Mouse (Mus musculus) spleen, postnatal 14 days (tissue): ENCODE results near the gene Ugt2b1.
"Not testable (repeated sequence)": the region's sequence is repeated elsewhere in the genome, so short reads cannot be mapped to it uniquely, and the experiment has no call there.

Source experiments
- DNase-seq, 2 experiments: peaks; one replicate each; pipeline ENCODE4 v3.0.0; 2021 to 2022; ENCODE audit warnings: low spot score in 2 of 2

Ugt2b1 gene

DNA sequence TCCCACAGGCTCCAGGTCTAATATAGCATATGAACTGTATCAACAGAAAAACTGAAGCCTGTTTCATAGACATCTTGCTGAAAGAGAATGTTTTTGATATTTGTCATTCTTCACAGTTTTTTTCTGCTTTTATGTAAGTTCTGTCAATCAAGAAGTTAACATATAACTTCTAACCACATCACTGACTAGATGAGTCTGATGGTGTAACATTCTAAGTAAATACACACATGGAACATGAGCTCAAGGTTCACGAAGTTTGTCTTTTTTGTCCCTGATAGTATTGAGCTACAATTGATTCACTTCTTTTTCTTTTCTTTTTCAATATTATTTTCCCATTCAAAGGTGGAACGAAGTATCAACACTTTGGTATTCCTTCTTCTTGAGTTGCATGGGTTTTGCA, at the start of gene Ugt2b1:
Gene Ugt2b1 (minus strand): TSS at position 105 of the 400 bp plus-strand sequence.
- no peak for DNase-seq

DNA sequence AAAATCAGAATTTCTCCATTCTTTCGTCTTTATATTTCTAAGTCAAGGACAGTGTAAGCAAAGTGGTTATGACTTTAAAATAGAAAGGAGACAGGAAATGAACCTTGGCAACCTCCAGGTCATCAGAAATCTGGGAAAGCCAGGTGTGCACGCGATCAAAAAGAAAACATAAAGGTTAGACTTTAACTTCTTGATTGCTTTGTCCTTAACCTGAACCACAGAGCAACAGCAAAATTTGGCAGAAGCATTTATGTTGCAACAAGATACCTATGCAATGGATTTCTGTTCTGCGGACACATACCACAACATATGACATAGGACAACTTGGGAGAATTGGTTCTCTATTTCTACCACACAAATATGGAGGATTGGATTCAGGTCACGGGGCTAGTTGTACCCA, 40.9 kb upstream of the Ugt2b1 start:
- DNase-seq, result not testable (repeated sequence)

DNA sequence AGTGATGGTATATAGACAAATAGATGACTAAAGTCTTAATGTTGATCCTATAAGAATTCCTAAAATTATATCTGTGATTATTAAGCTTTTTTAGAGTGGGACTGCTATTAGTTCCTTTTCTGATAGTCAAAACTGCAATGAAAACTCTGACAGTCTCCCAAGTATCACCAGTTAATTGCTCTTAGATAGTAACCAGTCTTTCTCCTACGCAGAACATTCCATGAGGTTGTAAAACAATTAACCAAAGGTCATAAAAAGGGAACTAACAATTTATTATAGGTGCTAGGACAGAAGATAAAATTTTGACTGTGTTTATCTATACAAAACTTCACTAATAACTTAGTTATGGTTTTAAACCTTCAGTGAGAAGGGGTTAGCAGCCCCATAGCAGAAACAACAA, 36.5 kb upstream of the Ugt2b1 start:
- not testable (repeated sequence) for DNase-seq

DNA sequence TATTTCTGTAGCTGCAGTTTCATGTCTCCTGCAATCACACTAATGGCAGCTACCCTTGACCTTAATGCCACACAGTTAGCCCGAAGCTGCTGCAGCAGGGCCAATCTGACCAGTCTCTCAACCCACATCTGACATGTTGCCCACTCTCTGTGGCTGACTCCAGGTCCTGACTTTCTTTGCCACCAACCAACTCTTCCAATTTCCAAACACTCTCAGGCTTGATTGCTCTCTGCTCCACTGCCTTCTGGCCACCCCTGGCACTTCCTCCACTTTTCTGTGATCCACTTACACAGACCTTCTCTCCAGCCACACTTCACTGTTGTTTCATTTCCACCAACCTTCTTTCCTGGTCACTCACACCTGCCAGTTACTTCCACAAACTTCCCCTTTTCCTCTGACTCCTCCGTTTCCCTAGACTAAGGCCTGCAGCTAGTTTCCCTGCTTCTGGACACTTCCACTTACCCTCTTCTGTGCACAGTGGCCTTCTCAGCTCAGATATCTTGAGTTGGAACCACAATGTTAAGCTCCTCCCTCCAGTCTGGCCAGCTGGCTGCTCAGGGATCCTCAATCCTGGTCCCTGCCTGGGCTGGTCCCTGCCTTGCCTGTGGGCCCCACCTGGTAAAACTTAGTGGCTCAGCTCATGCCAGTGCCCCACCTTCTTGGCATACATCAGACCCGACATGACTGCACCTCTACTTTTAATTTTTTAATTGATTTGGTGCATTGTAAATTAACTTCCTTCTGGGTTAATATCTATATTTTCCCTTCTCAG, 35.4 kb upstream of the Ugt2b1 start:
- DNase-seq, result no peak

DNA sequence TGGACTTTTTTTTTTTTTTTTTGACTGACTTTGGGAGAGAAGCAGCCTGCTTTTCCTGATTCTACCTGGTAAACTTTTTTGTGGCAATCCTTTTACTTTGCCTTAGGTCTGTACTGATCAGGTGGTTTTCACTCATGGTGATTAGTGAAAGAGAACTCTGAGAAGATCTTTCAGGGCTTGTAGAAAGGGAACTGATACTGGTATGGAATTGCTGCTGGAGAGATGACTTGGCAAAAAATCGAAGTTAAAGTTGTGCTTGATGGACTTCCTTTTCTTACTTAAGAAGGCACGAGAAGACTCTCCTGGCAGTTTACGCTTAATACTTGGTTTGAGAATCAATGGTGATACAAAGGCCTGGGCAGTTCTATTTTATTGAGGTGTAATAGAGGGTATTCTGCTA, 34.2 kb upstream of the Ugt2b1 start:
- no peak for DNase-seq

DNA sequence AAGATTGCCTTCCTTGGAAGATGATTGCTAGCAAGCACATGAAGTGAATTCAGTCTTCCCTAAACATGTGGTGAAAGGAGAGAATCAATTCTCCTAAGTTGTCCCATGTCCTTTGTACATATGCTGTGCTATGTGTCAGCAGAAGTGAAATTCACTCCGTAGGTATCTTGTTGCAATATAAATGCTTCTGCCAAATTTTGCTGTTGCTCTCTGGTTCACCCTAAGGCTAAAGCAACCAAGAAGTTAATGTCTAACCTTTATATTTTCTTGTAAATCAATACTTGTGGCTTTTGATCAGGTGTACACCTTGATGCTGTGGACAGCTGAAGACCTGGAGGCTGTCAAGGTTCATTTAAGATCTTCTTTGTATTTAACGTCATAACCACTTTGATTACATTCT, 15.8 kb upstream of the Ugt2b1 start:
- no peak for DNase-seq

DNA sequence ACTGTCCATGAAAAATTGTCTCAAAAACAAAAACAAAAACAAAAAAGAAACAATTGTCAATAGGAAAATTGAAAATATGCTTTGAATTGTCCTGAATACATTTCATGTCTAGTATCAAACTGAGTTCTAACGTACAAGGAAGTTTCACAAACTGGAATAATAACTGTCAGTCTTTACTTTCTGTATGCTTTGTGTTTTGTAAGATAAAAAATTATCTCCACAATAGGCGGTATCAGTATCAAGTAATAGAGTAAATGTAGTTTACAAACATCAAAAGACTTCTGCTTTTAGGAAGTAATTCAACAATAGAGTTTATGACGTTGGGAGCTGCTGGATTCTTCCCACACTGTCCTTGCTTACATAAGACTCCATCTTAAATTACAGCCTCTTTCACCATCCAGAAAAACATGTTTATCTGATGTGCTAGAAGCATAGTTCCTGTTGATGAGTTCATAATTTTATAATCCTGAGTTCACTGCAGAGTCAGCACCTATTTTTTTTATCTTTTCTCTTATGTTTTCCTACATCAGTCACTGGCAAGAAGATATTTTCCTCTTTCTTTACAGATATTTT, 5.6 kb downstream of the Ugt2b1 start:
- no peak for DNase-seq

DNA sequence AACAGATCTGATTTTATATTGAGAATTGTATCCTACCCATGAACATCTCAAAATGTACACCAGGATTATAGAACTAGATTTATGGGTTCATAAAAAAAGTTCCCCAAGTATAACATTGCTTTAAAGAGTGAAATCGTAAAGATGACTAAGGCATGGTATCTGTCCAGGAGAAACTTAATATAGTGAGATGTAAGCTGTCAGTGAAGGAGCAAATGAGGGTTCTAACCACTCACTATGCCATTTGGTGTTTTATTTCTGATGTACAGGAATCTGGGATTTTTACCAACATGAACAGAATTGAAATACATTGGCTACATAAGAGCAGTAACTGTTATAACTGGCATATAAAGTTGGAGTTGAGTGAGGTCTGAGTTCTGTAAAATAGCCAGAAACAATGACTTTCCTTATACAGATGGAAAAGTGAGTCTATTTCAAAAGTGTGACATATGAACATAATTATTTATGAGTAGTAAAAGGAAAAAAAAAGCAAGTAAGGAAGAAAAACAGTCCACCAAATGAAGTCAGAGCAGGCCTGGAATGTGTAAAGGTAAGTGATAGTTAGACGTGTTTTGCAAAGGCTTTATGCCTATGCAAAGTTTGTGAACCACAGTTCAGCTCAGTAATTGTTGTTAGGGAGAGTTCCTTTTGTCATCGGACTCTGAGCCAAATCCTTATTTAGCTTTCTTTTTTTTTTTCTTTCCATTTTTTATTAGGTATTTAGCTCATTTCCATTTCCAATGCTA, 14.8 kb downstream of the Ugt2b1 start:
- no peak for DNase-seq

DNA sequence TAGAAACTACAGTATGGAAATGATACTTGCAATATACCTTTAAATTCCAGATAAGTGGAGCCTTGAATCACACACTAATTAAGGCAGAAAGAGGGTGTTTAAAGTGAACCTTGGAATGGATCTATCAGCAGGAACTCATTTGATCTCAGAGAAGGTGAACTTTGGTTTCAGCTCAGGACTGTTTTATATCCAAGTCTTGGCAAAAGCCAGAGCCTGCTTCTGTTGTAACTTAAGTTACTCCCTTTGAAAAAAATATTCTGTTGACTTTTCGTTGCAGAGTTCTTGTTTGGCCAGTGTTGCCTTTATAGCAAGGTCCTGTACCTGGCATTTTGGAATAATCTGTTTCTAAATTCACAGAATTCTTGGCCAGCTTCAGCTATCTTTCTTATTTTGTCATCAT, 15.6 kb downstream of the Ugt2b1 start:
- no peak for DNase-seq

DNA sequence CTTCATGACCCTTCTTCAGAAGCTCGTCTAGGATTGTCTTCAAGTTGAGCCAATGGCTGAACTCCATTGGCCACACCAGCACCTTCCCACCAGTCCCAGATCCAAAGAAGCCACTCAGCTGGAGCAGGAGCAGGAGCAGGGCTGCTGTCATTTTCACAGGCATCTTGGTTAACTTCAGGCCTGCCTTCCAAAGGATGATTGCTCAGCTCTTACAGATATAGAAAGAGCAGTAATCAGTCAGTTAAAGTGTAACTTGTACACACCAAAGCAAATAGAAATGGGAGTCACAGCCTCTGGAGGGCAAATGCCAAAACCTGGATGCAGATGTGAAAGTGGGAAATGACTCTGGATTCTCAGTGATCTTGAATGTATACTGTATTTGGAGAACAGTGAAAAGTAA, 19.6 kb downstream of the Ugt2b1 start, which contains the start of gene Ugt2b34:
Gene Ugt2b34 (minus strand): TSS at position 180 of the 400 bp plus-strand sequence.
- DNase-seq, result no peak

DNA sequence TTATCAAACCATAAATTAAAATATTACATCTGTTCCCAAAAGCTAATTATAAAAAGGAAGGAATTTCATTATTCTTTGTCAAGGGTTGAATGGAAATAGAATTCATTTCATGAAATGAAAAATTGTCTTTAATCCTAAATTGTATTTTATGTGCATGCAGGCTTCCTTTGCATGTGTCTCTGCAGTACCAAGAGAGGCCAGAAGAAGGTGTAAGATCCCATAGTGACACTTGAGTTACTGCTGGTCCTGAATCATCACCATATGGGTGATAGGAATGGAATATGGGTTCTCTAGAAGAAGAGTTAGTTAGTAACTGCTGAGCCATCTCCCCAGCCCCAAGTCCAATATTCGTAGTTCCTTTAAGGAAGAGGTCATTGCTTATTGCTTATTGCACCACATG, 36.4 kb downstream of the Ugt2b1 start:
- DNase-seq, result no peak

DNA sequence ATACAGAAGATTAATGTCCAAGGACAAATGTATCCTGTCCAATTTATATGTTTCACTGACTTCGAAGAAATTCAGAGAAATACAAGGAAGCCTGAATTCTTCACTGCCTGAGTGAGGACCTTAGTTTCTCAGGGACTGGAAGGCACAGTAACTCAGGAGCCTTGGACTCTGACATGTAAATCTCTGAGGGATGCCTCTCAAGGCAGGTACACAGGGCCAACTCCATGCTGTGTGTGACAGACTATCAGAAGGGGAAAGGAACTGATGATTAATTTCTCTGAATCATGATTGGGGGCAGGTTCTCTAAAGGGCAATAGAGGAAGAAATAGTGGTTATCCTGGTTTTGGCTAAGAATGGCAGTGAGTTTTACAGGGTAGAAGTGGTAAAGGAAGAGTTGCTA, 37.9 kb downstream of the Ugt2b1 start:
- DNase-seq, result no peak

DNA sequence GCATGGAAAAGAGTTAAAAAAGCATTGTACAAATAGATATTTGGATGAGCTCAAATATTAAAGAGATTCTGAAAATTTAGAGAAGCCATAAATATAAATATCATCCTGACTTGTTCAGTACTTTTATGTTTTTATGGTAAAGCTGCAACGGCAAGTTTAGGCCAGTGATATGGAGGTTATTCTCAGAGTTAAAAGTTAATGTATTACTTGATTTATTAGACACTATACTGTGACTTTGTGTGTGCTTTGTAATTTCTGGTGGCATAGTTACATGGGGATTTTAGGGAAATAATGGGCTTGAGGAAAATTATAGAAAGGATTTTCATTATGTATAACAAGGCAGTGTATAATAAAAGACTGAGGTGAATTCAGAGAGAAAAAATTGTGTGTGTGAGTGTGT, 39.2 kb downstream of the Ugt2b1 start:
- no peak for DNase-seq

DNA sequence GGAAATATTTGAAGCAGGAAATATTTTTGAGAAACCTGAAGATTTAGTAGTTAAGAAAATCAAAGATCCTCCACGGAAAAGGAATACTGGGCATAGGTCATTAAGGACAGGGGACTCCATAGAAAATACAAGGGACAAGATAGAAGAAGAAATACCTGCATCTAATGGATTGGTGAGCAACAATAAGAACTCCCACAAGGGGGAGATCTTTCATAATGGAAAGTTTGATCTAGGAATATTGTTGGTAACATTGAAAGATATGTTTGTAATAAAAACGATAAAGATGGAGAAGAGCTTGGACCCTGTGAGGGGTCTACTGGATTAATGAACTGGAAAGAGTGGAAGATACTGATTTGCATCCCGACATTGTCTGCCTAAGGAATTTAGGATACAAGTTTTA, 39.7 kb downstream of the Ugt2b1 start:
- no peak for DNase-seq

DNA sequence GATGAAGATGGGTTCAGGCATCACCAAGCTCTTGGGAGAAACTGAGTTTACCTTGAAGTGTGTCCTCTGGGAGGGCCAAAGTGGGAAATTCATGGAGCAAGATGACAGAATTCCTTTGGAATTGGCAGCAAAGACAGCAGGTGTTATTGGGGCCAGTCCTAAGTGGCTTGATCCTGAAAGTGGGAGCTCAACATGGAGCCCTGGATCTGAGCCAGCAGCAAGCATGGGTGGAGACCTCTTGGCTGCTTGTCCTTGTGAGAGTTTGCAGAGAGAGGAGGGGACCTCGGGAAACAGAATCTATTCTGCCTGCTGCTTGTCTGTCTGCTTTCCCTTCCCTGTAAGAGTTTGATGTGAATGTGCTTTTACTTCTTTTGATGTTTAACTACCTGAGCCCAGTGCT, 54.5 kb downstream of the Ugt2b1 start:
- DNase-seq, result no peak
